Mouse (Mus musculus) myocyte (in vitro differentiated cells): ENCODE results near the gene Orc4. TPM values are rescaled to one million over a fixed set of nuclear protein-coding genes. Genes with fewer than 3 reads are reported as not detected.

Experiments
- H3K27me3 ChIP-seq: one replicate; pipeline ENCODE4 v1.6.1; 2011; ENCODE audit not compliant: control insufficient read depth, insufficient read depth, insufficient read length
- H3K36me3 ChIP-seq: one replicate; pipeline ENCODE4 v1.6.1; 2011; ENCODE audit not compliant: control insufficient read depth, insufficient read depth
- H3K4me2 ChIP-seq: one replicate; pipeline ENCODE4 v1.6.1; 2011; ENCODE audit warnings: low read depth, control low read depth
- H3K4me3 ChIP-seq: one replicate; pipeline ENCODE4 v1.5.1; 2011; ENCODE audit warnings: mild to moderate bottlenecking, control low read depth, moderate library complexity
- H3K79me2 ChIP-seq: one replicate; pipeline ENCODE4 v1.6.1; 2011; ENCODE audit not compliant: control insufficient read depth, insufficient read depth
- H3ac ChIP-seq: one replicate; pipeline ENCODE4 v1.6.1; 2011; ENCODE audit not compliant: control insufficient read depth, insufficient read length
- CEBPB ChIP-seq: IDR thresholded peaks from 2 replicates; pipeline ENCODE4 v1.6.1; 2011; ENCODE audit warnings: mild to moderate bottlenecking, moderate library complexity; ENCODE audit not compliant: poor library complexity, insufficient read depth, severe bottlenecking
- E2F4 ChIP-seq: IDR thresholded peaks from one replicate; pipeline ENCODE4 v1.6.1; 2011; ENCODE audit warnings: mild to moderate bottlenecking, control low read depth, moderate library complexity; ENCODE audit not compliant: insufficient read depth
- MAX ChIP-seq: IDR thresholded peaks from one replicate; pipeline ENCODE4 v1.6.1; 2011; ENCODE audit warnings: low read depth, mild to moderate bottlenecking, control low read depth
- MYOD1 ChIP-seq, 3 experiments: IDR thresholded peaks; one replicate each; pipeline ENCODE4 v1.6.1; 2011; ENCODE audit warnings: control low read depth in 2 of 3, low read depth in 2 of 3, mild to moderate bottlenecking in 2 of 3, moderate library complexity in 1 of 3; ENCODE audit not compliant: insufficient read length in 2 of 3, control insufficient read depth in 1 of 3
- MYOG ChIP-seq, 3 experiments: IDR thresholded peaks; one replicate each; pipeline ENCODE4 v1.6.1; 2011; ENCODE audit warnings: control low read depth in 2 of 3, low read depth in 2 of 3, mild to moderate bottlenecking in 2 of 3; ENCODE audit not compliant: insufficient read length in 2 of 3, control insufficient read depth in 1 of 3, insufficient read depth in 1 of 3
- POLR2A ChIP-seq: IDR thresholded peaks from one replicate; pipeline ENCODE4 v1.6.1; 2011; ENCODE audit warnings: low read depth, mild to moderate bottlenecking, control low read depth, moderate library complexity; ENCODE audit not compliant: insufficient read length
- POLR2AphosphoS2 ChIP-seq: IDR thresholded peaks from one replicate; pipeline ENCODE4 v1.6.1; 2011; ENCODE audit warnings: low read depth, control low read depth; ENCODE audit not compliant: insufficient read length
- REST ChIP-seq: IDR thresholded peaks from one replicate; pipeline ENCODE4 v1.6.1; 2011; ENCODE audit warnings: mild to moderate bottlenecking, control low read depth, moderate library complexity; ENCODE audit not compliant: insufficient read depth, insufficient read length
- SRF ChIP-seq: IDR thresholded peaks from one replicate; pipeline ENCODE4 v1.6.1; 2011; ENCODE audit warnings: low read depth; ENCODE audit not compliant: control insufficient read depth, insufficient read length
- TCF12 ChIP-seq: IDR thresholded peaks from one replicate; pipeline ENCODE4 v1.6.1; 2011; ENCODE audit warnings: mild to moderate bottlenecking, control low read depth; ENCODE audit not compliant: poor library complexity, insufficient read depth, severe bottlenecking
- TCF3 ChIP-seq: IDR thresholded peaks from one replicate; pipeline ENCODE4 v1.6.1; 2011; ENCODE audit warnings: low read depth, control low read depth; ENCODE audit not compliant: insufficient read length
- USF1 ChIP-seq: IDR thresholded peaks from one replicate; pipeline ENCODE4 v1.6.1; 2011; ENCODE audit warnings: low read depth, mild to moderate bottlenecking, control low read depth, moderate library complexity
- polyA plus RNA-seq: library from polyadenylated mRNA; unstranded; fragments of >200 nt; fragmentation: generic; extraction: Trizol; gene quantifications from one replicate; pipeline ENCODE4 v1.2.1, GENCODE M21; 2012; ENCODE audit warnings: missing spikeins

Gene Orc4
- polyA plus RNA-seq, result 20.4 TPM

- TF ChIP-seq MAX, result no peak
- TF ChIP-seq POLR2AphosphoS2, result no peak
- TF ChIP-seq MYOG (IDR thresholded peaks at IDR 0.05; ENCODE audit: control insufficient read depth in 1 of 3, insufficient read depth in 1 of 3, insufficient read length in 2 of 3, low read depth in 2 of 3), result no peak
- no peak for TF ChIP-seq TCF12
- TF ChIP-seq MYOD1 (IDR thresholded peaks at IDR 0.05; ENCODE audit: control insufficient read depth in 1 of 3, insufficient read length in 2 of 3, low read depth in 2 of 3), result no peak
- TF ChIP-seq SRF, result no peak
- TF ChIP-seq POLR2A, result no peak
- TF ChIP-seq TCF3, result no peak
- TF ChIP-seq USF1, result no peak
- TF ChIP-seq CEBPB, result no peak
- TF ChIP-seq REST, result no peak
- no peak for TF ChIP-seq E2F4
- H3K27me3 ChIP-seq, result no peaks in the 10 kb centered on the region
- no peaks in the 10 kb centered on the region for H3K36me3 ChIP-seq
- peaks cover 94% of the 10 kb centered on the region for H3K79me2 ChIP-seq
- peak within 1 kb of the TSS; percentile 84 for H3K4me2 ChIP-seq
- H3ac ChIP-seq, result peak within 1 kb of the TSS; percentile 53
- H3K4me3 ChIP-seq, result peak within 1 kb of the TSS; percentile 100
Measured at GRCm38 (mm10) chr2:48950252-48950315, at the start of gene Orc4. Orc4 (minus strand) TSS chr2:48950277.

- Histone ChIP-seq H3K27me3 (no peaks in the 10 kb centered on the region), H3K4me2 (no peak overlapping the region), H3ac (no peak overlapping the region), H3K36me3 (peaks cover 8% of the 10 kb centered on the region), H3K79me2 (no peaks in the 10 kb centered on the region), H3K4me3 (no peak overlapping the region)
- TF ChIP-seq POLR2A (no peak), CEBPB (no peak), USF1 (no peak), REST (no peak), MAX (no peak), POLR2AphosphoS2 (no peak), E2F4 (no peak), MYOG (IDR thresholded peaks at IDR 0.05; ENCODE audit: control insufficient read depth in 1 of 3, insufficient read depth in 1 of 3, insufficient read length in 2 of 3, low read depth in 2 of 3) (no peak), MYOD1 (IDR thresholded peaks at IDR 0.05; ENCODE audit: control insufficient read depth in 1 of 3, insufficient read length in 2 of 3, low read depth in 2 of 3) (no peak), TCF3 (no peak), TCF12 (no peak), SRF (no peak)
Measured at GRCm38 (mm10) chr2:48990322-48990721, 40.2 kb upstream of the Orc4 start.

GRCm38 (mm10) chr2:48978920-48979319 lies 28.8 kb upstream of the Orc4 start:
- H3K79me2 ChIP-seq, result peaks cover 3% of the 10 kb centered on the region
- TF ChIP-seq SRF, result no peak
- TF ChIP-seq USF1, result no peak
- no peak for TF ChIP-seq TCF3
- no peak for TF ChIP-seq E2F4
- TF ChIP-seq MYOD1 (IDR thresholded peaks at IDR 0.05; ENCODE audit: control insufficient read depth in 1 of 3, insufficient read length in 2 of 3, low read depth in 2 of 3), result no peak
- H3K4me3 ChIP-seq, result no peak overlapping the region
- H3K27me3 ChIP-seq, result no peaks in the 10 kb centered on the region
- no peak overlapping the region for H3ac ChIP-seq
- no peaks in the 10 kb centered on the region for H3K36me3 ChIP-seq
- H3K4me2 ChIP-seq, result no peak overlapping the region

GRCm38 (mm10) chr2:48956591-48956990 lies 6.5 kb upstream of the Orc4 start:
- Histone ChIP-seq H3K79me2 (peaks cover 52% of the 10 kb centered on the region), H3K36me3 (no peaks in the 10 kb centered on the region), H3K27me3 (no peaks in the 10 kb centered on the region), H3K4me2 (no peak overlapping the region), H3K4me3 (no peak overlapping the region), H3ac (no peak overlapping the region)
- no peak for TF ChIP-seq POLR2AphosphoS2
- TF ChIP-seq CEBPB, result no peak
- TF ChIP-seq SRF, result no peak

GRCm38 (mm10) chr2:48950316-48950880 lies 321 bp upstream of the Orc4 start:
- no peaks in the 10 kb centered on the region for H3K36me3 ChIP-seq
- peak overlapping the region; percentile 100 for H3K4me3 ChIP-seq
- H3K4me2 ChIP-seq, result peak overlapping the region; percentile 84
- H3K27me3 ChIP-seq, result no peaks in the 10 kb centered on the region
- peaks cover 94% of the 10 kb centered on the region for H3K79me2 ChIP-seq
- TF ChIP-seq REST (no peak), POLR2A (no peak), MYOG (IDR thresholded peaks at IDR 0.05; ENCODE audit: control insufficient read depth in 1 of 3, insufficient read depth in 1 of 3, insufficient read length in 2 of 3, low read depth in 2 of 3) (no peak), POLR2AphosphoS2 (no peak), TCF12 (no peak)
- peak overlapping the region; percentile 53 for H3ac ChIP-seq
